Mouse (Mus musculus) myocyte (in vitro differentiated cells): Measurements from ENCODE around the gene Fat3. TPM values are rescaled to one million over a fixed set of nuclear protein-coding genes. Genes with fewer than 3 reads are reported as not detected.

Experiments
- H3K27me3 ChIP-seq: one replicate; pipeline ENCODE4 v1.6.1; 2011; ENCODE audit not compliant: control insufficient read depth, insufficient read depth, insufficient read length
- H3K36me3 ChIP-seq: one replicate; pipeline ENCODE4 v1.6.1; 2011; ENCODE audit not compliant: control insufficient read depth, insufficient read depth
- H3K4me2 ChIP-seq: one replicate; pipeline ENCODE4 v1.6.1; 2011; ENCODE audit warnings: low read depth, control low read depth
- H3K4me3 ChIP-seq: one replicate; pipeline ENCODE4 v1.5.1; 2011; ENCODE audit warnings: mild to moderate bottlenecking, control low read depth, moderate library complexity
- H3K79me2 ChIP-seq: one replicate; pipeline ENCODE4 v1.6.1; 2011; ENCODE audit not compliant: control insufficient read depth, insufficient read depth
- H3ac ChIP-seq: one replicate; pipeline ENCODE4 v1.6.1; 2011; ENCODE audit not compliant: control insufficient read depth, insufficient read length
- CEBPB ChIP-seq: IDR thresholded peaks from 2 replicates; pipeline ENCODE4 v1.6.1; 2011; ENCODE audit warnings: mild to moderate bottlenecking, moderate library complexity; ENCODE audit not compliant: poor library complexity, insufficient read depth, severe bottlenecking
- E2F4 ChIP-seq: IDR thresholded peaks from one replicate; pipeline ENCODE4 v1.6.1; 2011; ENCODE audit warnings: mild to moderate bottlenecking, control low read depth, moderate library complexity; ENCODE audit not compliant: insufficient read depth
- MAX ChIP-seq: IDR thresholded peaks from one replicate; pipeline ENCODE4 v1.6.1; 2011; ENCODE audit warnings: low read depth, mild to moderate bottlenecking, control low read depth
- MYOD1 ChIP-seq, 3 experiments: IDR thresholded peaks; one replicate each; pipeline ENCODE4 v1.6.1; 2011; ENCODE audit warnings: control low read depth in 2 of 3, low read depth in 2 of 3, mild to moderate bottlenecking in 2 of 3, moderate library complexity in 1 of 3; ENCODE audit not compliant: insufficient read length in 2 of 3, control insufficient read depth in 1 of 3
- MYOG ChIP-seq, 3 experiments: IDR thresholded peaks; one replicate each; pipeline ENCODE4 v1.6.1; 2011; ENCODE audit warnings: control low read depth in 2 of 3, low read depth in 2 of 3, mild to moderate bottlenecking in 2 of 3; ENCODE audit not compliant: insufficient read length in 2 of 3, control insufficient read depth in 1 of 3, insufficient read depth in 1 of 3
- POLR2A ChIP-seq: IDR thresholded peaks from one replicate; pipeline ENCODE4 v1.6.1; 2011; ENCODE audit warnings: low read depth, mild to moderate bottlenecking, control low read depth, moderate library complexity; ENCODE audit not compliant: insufficient read length
- POLR2AphosphoS2 ChIP-seq: IDR thresholded peaks from one replicate; pipeline ENCODE4 v1.6.1; 2011; ENCODE audit warnings: low read depth, control low read depth; ENCODE audit not compliant: insufficient read length
- REST ChIP-seq: IDR thresholded peaks from one replicate; pipeline ENCODE4 v1.6.1; 2011; ENCODE audit warnings: mild to moderate bottlenecking, control low read depth, moderate library complexity; ENCODE audit not compliant: insufficient read depth, insufficient read length
- SRF ChIP-seq: IDR thresholded peaks from one replicate; pipeline ENCODE4 v1.6.1; 2011; ENCODE audit warnings: low read depth; ENCODE audit not compliant: control insufficient read depth, insufficient read length
- TCF12 ChIP-seq: IDR thresholded peaks from one replicate; pipeline ENCODE4 v1.6.1; 2011; ENCODE audit warnings: mild to moderate bottlenecking, control low read depth; ENCODE audit not compliant: poor library complexity, insufficient read depth, severe bottlenecking
- TCF3 ChIP-seq: IDR thresholded peaks from one replicate; pipeline ENCODE4 v1.6.1; 2011; ENCODE audit warnings: low read depth, control low read depth; ENCODE audit not compliant: insufficient read length
- USF1 ChIP-seq: IDR thresholded peaks from one replicate; pipeline ENCODE4 v1.6.1; 2011; ENCODE audit warnings: low read depth, mild to moderate bottlenecking, control low read depth, moderate library complexity
- polyA plus RNA-seq: library from polyadenylated mRNA; unstranded; fragments of >200 nt; fragmentation: generic; extraction: Trizol; gene quantifications from one replicate; pipeline ENCODE4 v1.2.1, GENCODE M21; 2012; ENCODE audit warnings: missing spikeins

Fat3 gene
- polyA plus RNA-seq, 1 experiment, result not detected

- no peak overlapping the region for H3ac ChIP-seq
- no peak overlapping the region for H3K4me2 ChIP-seq
- H3K79me2 ChIP-seq, result no peaks in the 10 kb centered on the region
- H3K27me3 ChIP-seq, result no peaks in the 10 kb centered on the region
- no peak overlapping the region for H3K4me3 ChIP-seq
- TF ChIP-seq MYOG (IDR thresholded peaks at IDR 0.05; ENCODE audit: control insufficient read depth in 1 of 3, insufficient read depth in 1 of 3, insufficient read length in 2 of 3, low read depth in 2 of 3) (no peak), USF1 (no peak), TCF12 (no peak), CEBPB (no peak), POLR2A (no peak), MYOD1 (IDR thresholded peaks at IDR 0.05; ENCODE audit: control insufficient read depth in 1 of 3, insufficient read length in 2 of 3, low read depth in 2 of 3) (no peak)
- no peaks in the 10 kb centered on the region for H3K36me3 ChIP-seq
Measured at GRCm38 (mm10) chr9:15948086-15948485, 553.0 kb downstream of the Fat3 start.

GRCm38 (mm10) chr9:15944182-15944581 is 556.9 kb downstream of the Fat3 start:
- H3K4me3 ChIP-seq, result no peak overlapping the region
- no peaks in the 10 kb centered on the region for H3K79me2 ChIP-seq
- no peaks in the 10 kb centered on the region for H3K27me3 ChIP-seq
- H3ac ChIP-seq, result no peak overlapping the region
- no peaks in the 10 kb centered on the region for H3K36me3 ChIP-seq
- no peak for TF ChIP-seq E2F4
- TF ChIP-seq MYOG (IDR thresholded peaks at IDR 0.05; ENCODE audit: control insufficient read depth in 1 of 3, insufficient read depth in 1 of 3, insufficient read length in 2 of 3, low read depth in 2 of 3), result no peak
- no peak for TF ChIP-seq POLR2A
- TF ChIP-seq SRF, result no peak
- no peak for TF ChIP-seq REST
- no peak for TF ChIP-seq POLR2AphosphoS2
- no peak for TF ChIP-seq TCF12
- no peak for TF ChIP-seq MAX
- H3K4me2 ChIP-seq, result no peak overlapping the region

GRCm38 (mm10) chr9:15943486-15944153 is 557.5 kb downstream of the Fat3 start:
- no peak overlapping the region for H3K4me3 ChIP-seq
- H3K79me2 ChIP-seq, result no peaks in the 10 kb centered on the region
- H3K27me3 ChIP-seq, result no peaks in the 10 kb centered on the region
- H3K36me3 ChIP-seq, result no peaks in the 10 kb centered on the region
- no peak overlapping the region for H3K4me2 ChIP-seq
- no peak overlapping the region for H3ac ChIP-seq
- no peak for TF ChIP-seq REST
- no peak for TF ChIP-seq POLR2A
- no peak for TF ChIP-seq CEBPB
- TF ChIP-seq SRF, result no peak

GRCm38 (mm10) chr9:15941818-15942217 is 559.3 kb downstream of the Fat3 start:
- H3ac ChIP-seq, result no peak overlapping the region
- TF ChIP-seq TCF3 (no peak), MYOG (IDR thresholded peaks at IDR 0.05; ENCODE audit: control insufficient read depth in 1 of 3, insufficient read depth in 1 of 3, insufficient read length in 2 of 3, low read depth in 2 of 3) (no peak), MAX (no peak)
- no peaks in the 10 kb centered on the region for H3K36me3 ChIP-seq
- no peaks in the 10 kb centered on the region for H3K27me3 ChIP-seq
- no peak overlapping the region for H3K4me2 ChIP-seq
- H3K4me3 ChIP-seq, result no peak overlapping the region
- H3K79me2 ChIP-seq, result no peaks in the 10 kb centered on the region

- no peak overlapping the region for H3K4me2 ChIP-seq
- H3K36me3 ChIP-seq, result no peaks in the 10 kb centered on the region
- H3K4me3 ChIP-seq, result no peak overlapping the region
- H3K27me3 ChIP-seq, result no peaks in the 10 kb centered on the region
- TF ChIP-seq TCF3 (no peak), MAX (no peak), POLR2AphosphoS2 (no peak), REST (no peak), TCF12 (no peak)
- H3ac ChIP-seq, result no peak overlapping the region
- no peaks in the 10 kb centered on the region for H3K79me2 ChIP-seq
Measured at GRCm38 (mm10) chr9:15940933-15941673, 560.0 kb downstream of the Fat3 start.
